Mouse (Mus musculus): ENCODE data around the gene Nxf3. TPM values are rescaled to one million over a fixed set of nuclear protein-coding genes. Genes with fewer than 3 reads are reported as not detected.

Nxf3 gene
- total RNA-seq (2023), result not detected

GRCm38 (mm10) chrX:136085155-136085554 is at the start of gene Nxf3:
Nxf3 (minus strand) TSS chrX:136085255.

DNA sequence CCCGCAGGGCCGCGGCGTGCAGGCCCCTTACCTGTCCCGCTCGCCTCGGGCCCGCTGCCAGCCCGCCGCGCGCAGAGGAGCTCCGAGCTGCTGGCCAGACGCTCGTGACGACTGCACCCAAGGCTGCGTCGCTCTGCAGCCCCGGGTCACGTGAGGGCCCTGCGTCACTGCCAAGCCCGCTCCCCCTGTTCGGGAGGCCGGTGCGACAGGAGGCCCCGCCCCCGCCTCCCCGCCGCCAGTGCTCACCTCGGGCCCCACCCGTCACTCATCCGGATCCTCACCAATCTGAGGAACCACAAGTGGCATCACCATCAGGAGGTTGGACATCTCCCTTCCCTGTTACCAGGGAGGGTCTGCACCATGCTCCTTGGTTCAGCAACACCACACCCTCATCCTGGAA is 17.0 kb downstream of the Nxf3 start, which contains the start of gene Bex2:
Gene Bex2 (minus strand): TSS at position 217 of the 400 bp plus-strand sequence.

DNA sequence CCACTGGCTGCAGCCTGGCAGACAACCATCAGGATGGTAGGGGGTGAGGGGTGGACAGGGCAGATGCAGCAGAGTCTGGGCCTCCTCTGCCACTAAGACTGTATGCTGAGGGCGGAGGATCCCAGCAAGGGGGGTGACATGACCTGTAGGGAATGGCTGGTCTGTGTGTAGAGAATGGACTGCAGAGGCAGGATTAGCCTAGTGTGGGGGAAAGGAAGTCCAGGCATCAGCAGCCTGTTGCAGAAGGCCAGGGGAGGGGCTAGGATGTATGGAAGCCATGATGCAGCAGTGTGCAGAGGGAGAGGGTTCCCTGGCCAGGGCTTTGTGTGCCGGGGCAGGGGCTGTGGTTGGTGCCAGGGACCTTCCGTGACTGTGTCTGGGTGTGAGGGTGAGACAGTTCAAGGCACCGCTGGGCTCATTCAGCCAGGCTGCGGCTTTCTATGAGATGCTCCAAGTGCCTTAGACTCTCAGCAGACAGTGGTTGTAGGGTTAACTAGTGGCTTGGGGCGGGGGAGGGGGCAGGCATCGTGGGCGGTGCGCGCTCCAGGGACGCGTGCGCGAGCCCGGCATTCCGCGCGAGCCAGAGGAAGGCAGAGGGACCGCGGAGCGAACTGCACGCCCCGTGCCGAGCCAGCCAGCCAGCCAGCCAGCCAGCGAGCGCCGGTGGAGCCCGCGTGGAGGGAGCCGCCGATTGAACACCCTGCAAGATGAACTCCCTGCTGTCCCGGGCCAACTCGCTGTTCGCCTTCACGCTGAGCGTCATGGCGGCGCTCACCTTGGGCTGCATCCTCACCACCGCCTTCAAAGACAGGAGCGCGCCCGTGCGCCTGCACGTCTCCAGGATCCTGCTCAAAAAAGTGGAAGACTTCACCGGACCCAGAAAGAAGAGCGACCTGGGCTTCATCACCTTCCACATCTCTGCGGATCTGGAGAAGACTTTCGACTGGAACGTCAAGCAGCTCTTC is 52.0 kb downstream of the Nxf3 start, which contains the start of gene Arxes1:
Gene Arxes1 (plus strand): TSS at position 569 of the 965 bp plus-strand sequence.

Other genes starting within 250 kb of the Nxf3 start
- gene Gprasp2, start 246.2 kb downstream of the Nxf3 start, total RNA-seq (2023), result 17.6 TPM
- 1.4 TPM for gene Arxes2, start 91.4 kb downstream of the Nxf3 start, total RNA-seq (2023)
- not detected for gene Arxes1, start 51.9 kb downstream of the Nxf3 start, total RNA-seq (2023)
- 3.2 TPM for gene Bex2, start 17.0 kb downstream of the Nxf3 start, total RNA-seq (2023)
- gene Bex4, start 53.7 kb upstream of the Nxf3 start, total RNA-seq (2023), result not detected
- gene Tceal8, start 87.1 kb upstream of the Nxf3 start, total RNA-seq (2023), result 0.83 TPM
- gene Tceal5, start 118.6 kb upstream of the Nxf3 start, total RNA-seq (2023), result not detected
- gene Tceal7, start 129.5 kb upstream of the Nxf3 start, total RNA-seq (2023), result not detected
- gene Bex1, start 130.3 kb upstream of the Nxf3 start, total RNA-seq (2023), result 4.6 TPM
- 36.0 TPM for gene Tceal9, start 159.8 kb upstream of the Nxf3 start, total RNA-seq (2023)
- gene Bex3, start 185.0 kb upstream of the Nxf3 start, total RNA-seq (2023), result 61.1 TPM

Data from CD8-positive naive resting alpha-beta T cell, adult 57 days (primary cell).